Mouse (Mus musculus): Measurements from ENCODE around the gene Chka.

Chka gene

GRCm38 (mm10) chr19:3916727-3917126 lies 65.2 kb downstream of the Chka start:
- DNase-seq (ENCODE audit: low read depth, low spot score), result no peak

GRCm38 (mm10) chr19:3919928-3920327 lies 68.4 kb downstream of the Chka start:
- no peak for DNase-seq (ENCODE audit: low read depth, low spot score)

DNA sequence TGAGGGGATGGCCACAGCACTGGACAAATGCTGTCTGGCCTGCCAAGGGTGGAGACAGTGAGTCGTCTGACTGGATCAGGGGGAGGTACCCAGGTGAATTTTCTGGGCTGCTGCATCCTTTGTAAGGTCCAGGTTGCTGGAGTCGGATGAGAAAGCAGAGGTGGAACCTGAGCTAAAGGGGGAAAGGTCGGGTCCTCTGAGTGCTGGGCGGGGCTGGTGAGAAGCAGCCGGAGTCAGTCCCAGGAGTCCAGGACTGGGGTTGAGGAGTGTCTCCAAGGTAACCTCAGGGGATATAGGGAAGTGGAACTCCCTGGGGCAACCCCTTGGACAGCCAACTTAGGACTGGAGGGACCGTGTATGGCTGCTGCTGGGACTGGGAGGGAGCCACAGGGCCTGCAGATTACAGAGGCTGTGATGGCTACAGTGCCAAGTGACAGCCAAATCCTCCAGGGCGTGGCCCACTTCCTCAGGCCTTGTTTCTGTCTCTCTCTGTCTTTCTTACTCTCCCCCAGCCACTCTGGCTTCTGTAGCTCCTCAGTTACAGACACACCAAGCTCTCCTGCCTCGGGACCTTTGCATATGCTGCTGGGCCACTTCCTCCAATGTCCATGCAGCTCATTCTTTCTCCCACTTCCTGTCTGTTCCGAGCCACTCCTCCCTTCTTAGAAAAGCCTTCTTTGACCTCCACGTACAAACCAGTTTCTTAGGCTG lies 71.2 kb downstream of the Chka start:
- DNase-seq (ENCODE audit: low read depth, low spot score), result no peak

DNA sequence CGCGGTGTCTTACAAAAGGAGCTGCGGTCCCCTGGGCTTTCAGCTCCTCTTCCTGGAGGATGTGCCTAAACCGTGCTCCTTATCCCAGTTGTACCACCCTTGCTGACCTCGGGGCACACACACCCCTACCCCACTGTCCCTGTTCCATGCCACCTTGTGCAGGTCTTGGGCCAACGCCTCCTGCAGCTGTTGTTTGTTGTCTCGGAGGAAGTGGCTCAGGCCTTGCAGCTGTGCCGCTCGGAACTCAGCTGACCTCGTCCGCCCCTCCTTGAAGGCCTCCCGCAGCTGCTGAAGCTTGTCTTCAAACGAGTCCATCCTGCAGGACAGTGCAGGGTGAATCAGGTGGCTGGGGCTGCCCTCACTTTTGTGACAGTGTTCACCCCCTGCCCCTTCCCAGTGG lies 72.0 kb downstream of the Chka start:
- DNase-seq (ENCODE audit: low read depth, low spot score), result no peak

GRCm38 (mm10) chr19:3924190-3924589 lies 72.6 kb downstream of the Chka start:
- no peak for DNase-seq (ENCODE audit: low read depth, low spot score)

GRCm38 (mm10) chr19:3924868-3925267 lies 73.3 kb downstream of the Chka start:
- no peak for DNase-seq (ENCODE audit: low read depth, low spot score)

- DNase-seq (ENCODE audit: low read depth, low spot score), result no peak
Measured at GRCm38 (mm10) chr19:3925859-3926258, 74.3 kb downstream of the Chka start.

DNA sequence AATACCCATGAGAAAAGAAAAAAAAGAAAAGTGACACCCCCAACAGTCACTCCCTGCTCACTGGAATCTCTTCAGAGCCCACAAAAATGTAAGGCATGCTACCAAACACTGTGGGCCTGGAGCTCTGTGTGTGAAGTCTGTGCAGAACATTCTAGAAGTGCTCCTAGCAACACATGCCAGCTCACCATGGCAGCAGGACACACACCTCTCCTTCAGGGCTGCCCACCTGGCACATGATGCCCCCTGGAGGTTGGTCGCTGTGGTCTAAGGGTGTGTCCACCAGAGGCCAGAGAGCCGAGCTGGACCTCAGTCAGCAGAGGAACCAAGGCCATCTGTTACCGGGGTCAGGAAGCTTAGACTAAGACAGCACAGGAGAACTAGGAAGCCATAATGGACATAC lies 74.7 kb downstream of the Chka start:
- no peak for DNase-seq (ENCODE audit: low read depth, low spot score)

DNA sequence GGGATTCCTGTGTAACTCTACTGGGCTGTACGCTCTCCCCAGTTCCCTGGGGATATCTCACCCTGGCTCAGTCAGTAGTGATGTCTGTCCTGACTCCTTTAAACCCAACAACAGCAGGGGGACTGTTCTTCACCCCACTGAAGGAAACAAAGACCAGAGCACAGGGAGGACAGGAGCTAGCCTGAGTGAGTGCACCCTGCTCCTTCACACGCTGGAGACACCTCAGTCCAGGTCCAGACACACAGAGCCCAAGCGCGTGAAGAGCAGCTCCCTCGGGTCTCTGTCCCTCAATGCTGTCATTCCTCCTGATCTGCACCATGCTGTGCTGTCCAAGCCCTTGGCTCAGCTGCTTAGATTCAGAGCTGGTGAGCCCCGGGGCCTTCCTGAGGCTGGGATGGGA lies 75.1 kb downstream of the Chka start:
- DNase-seq (ENCODE audit: low read depth, low spot score), result no peak

DNA sequence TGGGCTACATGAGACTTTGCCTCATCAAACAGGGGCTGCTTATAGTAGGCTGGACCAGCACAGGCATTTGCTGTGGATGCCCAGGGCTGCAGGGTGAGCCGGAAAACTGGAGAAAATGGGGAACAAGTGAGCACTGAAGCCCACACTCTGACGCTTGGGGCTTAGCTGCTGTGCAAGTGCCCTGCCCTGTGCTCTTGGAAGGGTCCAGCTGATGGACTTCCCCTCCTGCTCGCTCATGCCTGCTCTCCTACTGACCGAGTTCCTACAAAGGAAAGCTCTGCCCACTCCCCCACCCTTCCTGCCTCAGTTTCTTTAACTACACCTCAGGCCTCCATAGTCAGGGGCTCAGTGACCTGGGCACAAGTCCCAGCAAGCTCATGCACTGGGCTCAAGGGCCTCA lies 76.4 kb downstream of the Chka start:
- no peak for DNase-seq (ENCODE audit: low read depth, low spot score)

DNA sequence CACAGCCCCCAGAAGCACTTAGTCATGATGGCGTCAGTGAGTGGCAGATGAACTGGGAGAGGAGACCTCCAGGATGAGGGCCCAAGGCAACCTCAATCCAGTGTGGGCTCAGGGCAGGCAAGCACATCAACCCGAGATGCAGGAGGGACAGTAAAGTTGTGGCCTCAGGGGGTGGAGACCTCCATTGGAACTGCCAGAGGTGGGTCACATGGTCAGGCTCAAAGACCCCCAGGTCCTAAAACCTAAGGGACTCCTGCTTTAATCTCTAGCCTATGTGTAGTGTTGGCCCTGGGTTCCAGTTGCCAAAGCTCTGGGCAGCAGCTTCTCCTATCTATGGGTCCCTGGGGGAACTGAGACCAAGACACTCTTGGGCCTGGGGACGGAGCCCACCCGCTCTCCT lies 77.2 kb downstream of the Chka start:
- no peak for DNase-seq (ENCODE audit: low read depth, low spot score)

GRCm38 (mm10) chr19:3929211-3929941 lies 77.8 kb downstream of the Chka start, which contains the start of gene Aldh3b1:
Gene Aldh3b1 (minus strand): TSS chr19:3929808.
- no peak for DNase-seq (ENCODE audit: low read depth, low spot score)

DNA sequence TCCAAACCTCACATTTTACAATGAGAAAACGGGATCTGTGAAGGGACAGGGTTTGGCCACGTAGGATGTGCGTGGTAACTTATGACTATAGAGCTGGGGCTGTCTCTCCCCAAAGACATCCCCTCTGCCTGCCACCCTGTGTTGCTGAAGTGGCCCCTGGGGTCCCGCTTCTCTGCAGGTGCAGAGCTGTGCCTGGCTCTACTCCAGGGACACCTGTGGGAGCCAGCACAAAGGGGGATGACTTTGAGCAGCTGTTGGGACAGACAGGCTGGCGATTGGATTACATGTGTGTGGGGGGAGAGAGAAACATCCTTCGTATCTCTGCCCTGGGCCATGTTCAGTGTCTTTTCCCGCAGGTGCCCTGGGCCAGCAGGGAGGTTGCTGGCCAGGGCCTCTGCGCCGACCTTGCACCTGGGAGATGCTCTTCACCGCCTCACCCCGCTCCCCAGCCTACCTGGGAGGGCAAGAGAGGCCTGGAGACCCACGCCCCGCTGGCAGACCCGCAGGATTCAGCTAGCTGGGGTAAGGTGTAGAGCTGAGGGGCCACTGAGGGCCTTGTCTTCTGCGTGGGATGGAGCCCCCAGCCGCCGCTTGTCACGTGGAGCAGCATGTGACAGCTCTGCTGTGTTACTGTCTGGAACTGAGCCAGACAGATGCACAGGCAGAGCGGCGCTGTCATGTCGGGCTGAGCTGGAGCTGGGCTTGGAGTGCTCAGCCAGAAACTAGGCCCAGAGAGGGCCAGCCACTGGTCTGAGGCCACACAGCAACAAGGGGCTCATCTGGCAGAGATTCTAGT lies 78.9 kb downstream of the Chka start:
- no peak for DNase-seq (ENCODE audit: low read depth, low spot score)

DNA sequence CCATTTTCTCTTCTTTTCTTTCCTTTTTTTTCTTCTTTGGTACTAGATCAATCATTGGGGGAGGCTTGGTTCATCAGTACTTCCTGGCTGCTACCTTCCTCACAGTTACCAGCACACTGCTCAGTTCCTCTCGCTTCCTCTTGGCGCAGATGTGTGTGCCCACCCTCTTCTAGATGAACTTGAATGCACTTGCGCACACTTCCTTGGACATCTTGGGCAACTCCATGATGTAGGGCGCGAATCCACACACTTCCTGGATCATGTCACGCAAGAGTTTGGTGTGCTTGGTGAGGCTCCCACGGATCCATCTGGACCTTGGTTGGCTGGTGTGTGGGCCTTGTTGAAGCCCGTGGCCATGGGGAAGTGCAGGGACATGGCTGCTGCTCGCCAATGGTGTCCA lies 80.1 kb downstream of the Chka start:
- DNase-seq (ENCODE audit: low read depth, low spot score), result no peak

DNA sequence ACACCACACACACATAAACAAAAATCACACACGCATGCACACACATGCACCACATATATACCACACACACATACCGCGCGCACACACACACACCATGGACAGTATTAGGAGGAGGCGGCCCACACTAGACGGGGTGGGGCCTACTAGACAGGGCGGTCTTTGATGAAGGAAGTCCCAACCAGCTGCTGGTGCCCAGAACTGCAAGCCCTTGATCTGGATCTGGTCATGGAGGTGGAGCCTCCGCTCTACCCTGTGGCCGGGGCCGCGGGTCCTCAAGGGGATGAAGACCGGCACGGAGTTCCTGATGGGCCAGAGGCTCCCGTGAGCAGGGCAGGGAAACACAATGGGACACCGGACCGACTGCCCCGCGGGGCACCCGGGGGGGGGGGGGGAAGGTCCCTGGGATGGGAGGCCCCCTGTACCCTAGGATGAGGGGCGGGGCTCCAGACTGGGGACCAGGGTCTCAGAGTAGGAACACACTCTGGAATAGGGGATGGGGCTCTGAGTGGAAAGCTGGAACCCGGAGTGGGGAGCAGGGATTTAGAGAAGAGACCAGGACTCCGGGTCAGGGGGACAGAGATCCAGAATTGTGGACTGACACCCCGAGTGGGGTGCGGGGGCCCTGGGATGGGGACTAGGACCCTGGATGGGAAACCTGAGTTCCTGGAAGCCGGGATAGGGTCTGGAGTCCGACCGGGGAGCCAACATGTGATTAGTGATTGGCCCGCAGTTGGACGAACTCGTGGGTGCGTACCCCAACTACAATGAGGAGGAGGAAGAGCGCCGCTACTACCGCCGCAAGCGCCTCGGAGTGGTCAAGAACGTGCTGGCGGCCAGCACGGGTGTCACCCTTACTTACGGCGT lies 83.7 kb downstream of the Chka start, which contains the start of gene Unc93b1:
TSS of gene Unc93b1 (plus strand) at position 155 of the 864 bp plus-strand sequence.
- no peak for DNase-seq (ENCODE audit: low read depth, low spot score)

DNA sequence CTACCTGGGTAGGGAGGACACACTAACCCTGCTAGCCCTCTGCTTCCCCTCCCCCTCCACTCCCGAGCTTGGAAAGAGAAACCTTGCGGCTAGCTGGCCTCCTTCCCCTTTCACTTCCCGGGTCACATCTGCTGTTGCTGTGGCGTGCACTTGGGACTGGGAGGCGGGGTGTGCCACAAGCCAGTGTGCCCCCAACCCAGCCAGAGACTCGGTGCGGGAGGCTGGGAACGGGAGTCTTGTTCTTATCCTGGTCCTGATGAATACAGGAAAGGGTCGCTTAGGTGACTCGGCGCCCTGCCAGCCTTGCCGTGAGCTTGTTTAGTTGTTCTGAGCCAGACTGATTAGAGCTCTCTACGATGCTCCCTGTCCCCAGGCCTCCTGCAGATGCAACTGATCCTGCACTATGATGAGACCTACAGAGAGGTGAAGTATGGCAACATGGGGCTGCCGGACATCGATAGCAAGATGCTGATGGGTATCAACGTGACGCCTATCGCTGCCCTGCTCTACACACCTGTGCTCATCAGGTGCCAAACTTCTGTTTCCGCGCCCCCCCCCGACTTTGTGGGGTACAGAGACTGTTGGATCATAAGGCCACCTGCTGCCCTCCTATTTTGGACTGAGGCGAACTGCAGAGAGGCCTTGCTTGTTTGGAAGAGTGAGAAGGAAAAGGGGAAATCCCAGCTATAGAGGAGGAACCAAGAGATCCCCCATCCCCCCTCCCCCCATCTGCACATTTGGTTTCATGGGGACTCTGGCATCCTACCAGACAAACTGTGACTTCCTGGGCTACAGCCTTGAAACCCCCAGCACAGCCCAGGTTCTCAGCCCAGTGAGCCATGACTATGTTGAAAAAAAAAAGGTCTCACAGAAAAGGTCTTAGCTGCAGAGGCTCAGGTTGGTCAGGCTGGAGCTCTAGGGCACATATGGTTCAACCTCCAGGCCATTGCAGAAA lies 84.6 kb downstream of the Chka start:
- no peak for DNase-seq (ENCODE audit: low read depth, low spot score)

- no peak for DNase-seq (ENCODE audit: low read depth, low spot score)
Measured at GRCm38 (mm10) chr19:3942315-3942714, 90.7 kb downstream of the Chka start.

DNA sequence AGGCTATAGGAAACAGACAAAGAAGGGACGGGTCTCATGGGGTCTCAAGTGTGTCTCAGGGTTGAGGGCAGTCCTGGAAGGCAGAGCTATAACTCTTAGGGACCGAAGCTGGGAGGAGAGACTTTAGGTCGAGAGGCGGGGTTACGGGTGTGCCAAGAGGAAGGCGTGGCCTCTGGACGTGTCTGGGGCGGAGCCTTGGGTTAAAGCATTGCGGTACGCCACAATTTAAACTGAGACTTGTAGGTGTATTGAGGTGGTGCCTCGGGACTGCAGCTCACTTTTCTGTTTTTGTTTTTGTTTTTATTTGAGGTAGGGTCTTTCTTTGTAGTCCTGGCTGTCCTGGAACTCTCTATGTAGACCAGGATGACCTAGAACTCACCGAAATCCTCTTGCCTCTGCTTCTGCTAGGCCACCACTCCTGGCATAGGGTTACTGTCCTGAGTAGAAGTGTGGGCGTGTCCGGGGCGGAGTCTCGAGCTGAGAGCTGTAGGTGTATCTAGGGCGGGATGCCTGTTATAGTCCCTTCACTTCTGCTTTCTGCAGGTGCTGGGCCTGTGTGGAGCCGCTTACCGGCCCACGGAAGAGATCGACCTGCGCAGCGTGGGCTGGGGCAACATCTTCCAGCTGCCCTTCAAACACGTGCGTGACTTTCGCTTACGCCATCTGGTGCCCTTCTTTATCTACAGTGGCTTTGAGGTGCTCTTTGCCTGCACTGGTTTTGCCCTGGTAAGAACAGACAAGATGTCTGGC lies 91.6 kb downstream of the Chka start:
- DNase-seq (ENCODE audit: low read depth, low spot score), result peak; percentile 74
